Mouse (Mus musculus) lung, adult 2 months (tissue): ENCODE data around the gene Ly6c2. TPM values are rescaled to one million over a fixed set of nuclear protein-coding genes. Genes with fewer than 3 reads are reported as not detected.
"Not testable (repeated sequence)": the region's sequence is repeated elsewhere in the genome, so short reads cannot be mapped to it uniquely, and the experiment has no call there.

Experiments used
- DNase-seq: peaks from one replicate; pipeline ENCODE4 v3.0.0; 2022
- H3K4me1 ChIP-seq: fragments of 200-500 bp; 2 replicates; pipeline ENCODE4 v1.6.1; 2011; ENCODE audit warnings: low read length; ENCODE audit not compliant: control insufficient read depth, insufficient read depth
- H3K4me3 ChIP-seq: fragments of 200-500 bp; replicated peaks from 2 replicates; pipeline ENCODE3; 2011; ENCODE audit warnings: low read depth, mild to moderate bottlenecking, control low read depth, low read length; ENCODE audit errors: extremely low read depth
- CTCF ChIP-seq: fragments of 200-500 bp; IDR thresholded peaks from 2 replicates; pipeline ENCODE4 v1.5.1; 2011; ENCODE audit warnings: mild to moderate bottlenecking, low read length, control low read depth; ENCODE audit not compliant: insufficient read depth
- POLR2A ChIP-seq: fragments of 200-500 bp; IDR thresholded peaks from 2 replicates; pipeline ENCODE4 v1.6.1; 2011; ENCODE audit warnings: low read depth, mild to moderate bottlenecking, control low read depth, low read length, borderline replicate concordance; ENCODE audit errors: extremely low read depth
- WGBS: fragments of 180-500 bp; shearing (Covaris S2); methylation state at CpG from one replicate; pipeline ENCODE4 v1.1.7; 2018; 5-methylcytosine and 5-hydroxymethylcytosine counted together
- polyA plus RNA-seq: library from polyadenylated mRNA; depleted of rRNA; stranded (reverse); fragments of >200 nt; gene quantifications from 2 replicates; pipeline ENCODE4 v1.2.3, GENCODE M21; 2012; rRNA removed

Ly6c2 gene
- polyA plus RNA-seq: 37.1 and 42.9 TPM in 2 replicates

- H3K4me3 ChIP-seq, DNase-seq, H3K4me1 ChIP-seq: not testable (repeated sequence)
- whole genome bisulfite sequencing: 78% methylated on average over 1 of the region's 1 CpGs
Observed at GRCm38 (mm10) chr15:75111861-75112630, at the start of gene Ly6c2. Ly6c2 (minus strand) TSS chr15:75111970.

GRCm38 (mm10) chr15:75157646-75158045 lies 45.9 kb upstream of the Ly6c2 start:
- WGBS: 32% methylated on average over 1 of the region's 1 CpGs
- DNase-seq: no peak
- no peaks in the 10 kb centered on the region for H3K4me1 ChIP-seq
- H3K4me3 ChIP-seq: no peak overlapping the region
- TF ChIP-seq CTCF (no peak), POLR2A (no peak)

GRCm38 (mm10) chr15:75154940-75155339 lies 43.2 kb upstream of the Ly6c2 start, which contains the start of gene Ly6g:
Ly6g (plus strand) TSS chr15:75155240.
- no peak for TF ChIP-seq POLR2A
- no peak for TF ChIP-seq CTCF
- no peak for DNase-seq
- 92% methylated on average over 1 of the region's 1 CpGs for WGBS
- Histone ChIP-seq H3K4me3 (no peak within 1 kb of the TSS), H3K4me1 (no peaks in the 10 kb centered on the region)

- Histone ChIP-seq H3K4me1 (no peaks in the 10 kb centered on the region), H3K4me3 (no peak overlapping the region)
- TF ChIP-seq CTCF (no peak), POLR2A (no peak)
- no peak for DNase-seq
Observed at GRCm38 (mm10) chr15:75153087-75153486, 41.3 kb upstream of the Ly6c2 start.

GRCm38 (mm10) chr15:75143735-75144134 lies 32.0 kb upstream of the Ly6c2 start:
- 67% methylated on average over 3 of the region's 3 CpGs for WGBS
- Histone ChIP-seq H3K4me3 (no peak overlapping the region), H3K4me1 (no peaks in the 10 kb centered on the region)
- peak; percentile 9 for DNase-seq
- TF ChIP-seq CTCF (peak; percentile 54), POLR2A (no peak)

- not testable (repeated sequence) for H3K4me1 ChIP-seq
- 39% methylated on average over 6 of the region's 6 CpGs for WGBS
Observed at GRCm38 (mm10) chr15:75141812-75142360, 30.1 kb upstream of the Ly6c2 start.

GRCm38 (mm10) chr15:75137739-75138138 lies 26.0 kb upstream of the Ly6c2 start:
- not testable (repeated sequence) for DNase-seq, H3K4me1 ChIP-seq, H3K4me3 ChIP-seq
- WGBS: 66% methylated on average over 3 of the region's 3 CpGs

More at GRCm38 (mm10) chr15:75141812-75142360, 30.1 kb upstream of the Ly6c2 start:
- TF ChIP-seq CTCF: peak; percentile 52
- not testable (repeated sequence) for DNase-seq, H3K4me3 ChIP-seq

GRCm38 (mm10) chr15:75135090-75135783 lies 23.5 kb upstream of the Ly6c2 start:
- not testable (repeated sequence) for H3K4me1 ChIP-seq, DNase-seq, H3K4me3 ChIP-seq
- WGBS: 74% methylated on average over 2 of the region's 2 CpGs

GRCm38 (mm10) chr15:75132346-75132745 lies 20.6 kb upstream of the Ly6c2 start:
- 87% methylated on average over 2 of the region's 2 CpGs for WGBS
- not testable (repeated sequence) for H3K4me3 ChIP-seq, H3K4me1 ChIP-seq, DNase-seq

- Histone ChIP-seq H3K4me3 (no peak overlapping the region), H3K4me1 (no peaks in the 10 kb centered on the region)
- DNase-seq: peak; percentile 31
- TF ChIP-seq POLR2A (no peak), CTCF (peak; percentile 81)
- 11% methylated on average over 2 of the region's 2 CpGs for WGBS
Observed at GRCm38 (mm10) chr15:75120066-75120465, 8.3 kb upstream of the Ly6c2 start.
